Mouse (Mus musculus): ENCODE measurements around the gene Nuak1.
"Not testable (repeated sequence)": the region's sequence is repeated elsewhere in the genome, so short reads cannot be mapped to it uniquely, and the experiment has no call there.

Nuak1 gene

DNA sequence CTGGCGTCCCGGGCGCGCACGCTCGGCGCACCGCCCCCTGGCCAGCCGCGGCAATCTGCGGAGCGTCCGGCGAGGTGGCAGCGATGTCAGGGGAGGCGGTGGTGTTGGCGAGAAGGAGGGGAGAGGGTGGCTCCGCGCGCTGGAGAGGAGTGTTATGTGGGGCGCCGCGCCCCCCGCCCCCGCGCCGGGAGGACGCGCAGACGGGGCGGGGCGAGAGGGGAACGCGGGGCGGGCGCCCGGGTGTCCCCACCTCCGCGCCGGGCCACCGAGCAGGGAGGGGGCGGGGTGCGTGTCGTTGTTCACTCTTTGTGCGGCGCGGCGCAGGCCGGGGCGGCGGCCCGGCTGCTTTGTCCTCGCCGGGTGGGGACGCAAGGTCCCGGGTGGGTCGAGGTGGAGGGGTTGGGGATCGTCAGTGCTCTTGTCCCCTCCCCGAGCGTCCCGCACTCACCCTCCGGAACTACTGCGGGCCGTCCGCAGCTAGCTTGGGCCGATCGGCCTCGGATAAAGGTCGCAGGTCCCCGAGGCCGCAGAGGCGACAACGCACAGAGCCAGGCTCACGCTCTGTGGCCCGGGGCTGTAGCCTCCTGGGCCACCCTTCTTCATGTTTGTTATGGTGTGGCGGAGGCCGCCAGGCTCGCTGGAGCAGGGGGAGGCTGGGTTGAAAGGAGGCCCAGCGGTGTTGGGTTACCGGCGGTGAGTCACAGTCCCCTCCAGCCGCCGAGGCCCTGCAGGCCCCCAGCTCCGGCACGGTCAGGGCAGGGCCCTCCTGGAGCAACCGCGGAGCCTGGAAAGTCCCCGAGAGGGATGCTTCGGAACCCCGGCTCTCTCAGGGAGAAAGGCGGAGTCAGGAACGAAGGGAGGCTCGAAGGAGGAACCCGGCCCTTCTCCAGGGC is at the start of gene Nuak1:
Gene Nuak1 (minus strand): TSS at position 57 of the 893 bp plus-strand sequence.
- peak; percentile 92 for DNase-seq

DNA sequence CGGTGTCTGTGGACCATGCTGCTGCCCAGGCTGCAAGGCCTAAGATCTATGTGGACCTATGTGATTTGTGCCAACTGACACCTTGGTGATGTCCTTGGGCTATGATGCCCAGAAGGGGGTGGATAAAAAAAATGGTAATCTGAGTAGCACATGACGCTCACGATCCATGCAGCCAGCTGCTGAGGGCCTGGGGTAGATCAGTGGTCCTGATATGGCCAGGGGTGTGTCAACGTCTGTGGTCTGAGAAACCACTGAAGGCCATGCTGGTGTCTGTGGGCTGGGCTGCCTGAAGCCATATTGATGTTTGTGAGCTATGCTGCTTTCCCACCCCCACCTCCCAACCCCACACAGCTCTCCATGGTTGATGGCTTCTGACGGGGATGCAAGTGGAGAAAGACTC is 49.7 kb upstream of the Nuak1 start:
- no peak for DNase-seq

GRCm38 (mm10) chr10:84488315-84488714 is 47.9 kb upstream of the Nuak1 start:
- DNase-seq = peak; percentile 50

DNA sequence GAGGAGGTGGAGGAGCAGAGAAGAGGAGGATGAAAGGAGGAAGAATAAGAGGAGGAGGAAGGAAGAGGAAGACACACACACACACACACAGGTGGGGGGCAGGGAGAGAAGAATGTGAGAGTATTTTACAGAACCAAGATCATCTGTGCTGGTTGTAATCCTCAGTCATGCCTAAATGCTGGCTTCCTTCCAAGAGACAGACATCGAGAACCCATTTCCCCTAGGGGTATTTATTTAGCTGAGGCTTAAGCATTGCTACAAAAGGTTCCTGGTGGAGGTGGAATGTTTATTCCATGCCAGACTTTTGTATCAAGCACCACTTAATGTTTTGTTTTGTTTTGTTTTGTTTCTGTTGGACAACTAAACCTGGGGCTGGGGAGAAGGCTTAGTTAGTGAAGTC is 44.3 kb upstream of the Nuak1 start:
- DNase-seq = no peak

GRCm38 (mm10) chr10:84483553-84483952 is 43.2 kb upstream of the Nuak1 start:
- no peak for DNase-seq

GRCm38 (mm10) chr10:84483069-84483468 is 42.7 kb upstream of the Nuak1 start:
- no peak for DNase-seq

- not testable (repeated sequence) for DNase-seq
Measured at GRCm38 (mm10) chr10:84482418-84482817, 42.0 kb upstream of the Nuak1 start.

- DNase-seq = no peak
Measured at GRCm38 (mm10) chr10:84481327-84481671, 40.9 kb upstream of the Nuak1 start.

GRCm38 (mm10) chr10:84480667-84481326 is 40.4 kb upstream of the Nuak1 start:
- DNase-seq = no peak

DNA sequence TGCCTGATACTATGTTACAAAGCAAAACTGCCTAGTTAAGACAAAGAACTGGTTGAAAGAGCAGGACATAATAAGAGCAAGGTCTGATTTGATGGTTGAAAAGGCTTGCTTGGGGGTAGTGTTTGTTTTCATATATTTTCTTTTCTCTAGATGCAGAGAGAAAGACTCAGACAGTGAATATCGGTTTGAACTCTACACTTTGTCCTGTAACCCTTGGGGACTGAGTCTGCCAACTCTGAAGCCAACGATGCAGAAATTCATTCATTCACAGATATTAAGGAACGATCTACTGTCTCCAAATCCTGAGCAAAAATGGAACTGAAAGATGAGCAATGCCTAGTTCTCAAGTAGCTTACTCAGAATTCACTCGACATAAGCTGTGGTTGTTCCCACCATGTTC is 39.7 kb upstream of the Nuak1 start:
- DNase-seq = no peak

DNA sequence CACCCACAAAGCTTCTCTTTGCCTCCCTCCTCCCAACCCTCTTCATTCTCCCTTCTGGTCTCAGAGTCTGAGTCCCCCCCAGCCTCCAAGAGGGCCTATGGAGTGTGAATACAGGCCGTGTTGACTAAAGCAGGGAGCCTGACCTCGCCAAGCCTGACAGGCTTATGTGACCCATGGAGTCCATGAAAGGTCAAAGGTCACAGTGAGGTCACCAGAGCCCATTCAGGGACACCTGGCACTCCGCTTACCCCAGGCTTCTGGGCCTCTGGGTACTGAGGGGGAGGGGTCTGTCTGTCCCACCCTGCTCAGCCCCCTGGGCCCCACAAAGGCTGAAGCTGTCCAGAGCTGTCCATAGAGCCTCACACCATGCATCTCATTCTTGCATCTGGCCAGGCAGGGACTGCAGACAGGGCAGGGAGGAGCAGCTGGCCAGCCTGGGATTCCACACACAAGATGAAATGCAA is 37.2 kb upstream of the Nuak1 start:
- no peak for DNase-seq

DNA sequence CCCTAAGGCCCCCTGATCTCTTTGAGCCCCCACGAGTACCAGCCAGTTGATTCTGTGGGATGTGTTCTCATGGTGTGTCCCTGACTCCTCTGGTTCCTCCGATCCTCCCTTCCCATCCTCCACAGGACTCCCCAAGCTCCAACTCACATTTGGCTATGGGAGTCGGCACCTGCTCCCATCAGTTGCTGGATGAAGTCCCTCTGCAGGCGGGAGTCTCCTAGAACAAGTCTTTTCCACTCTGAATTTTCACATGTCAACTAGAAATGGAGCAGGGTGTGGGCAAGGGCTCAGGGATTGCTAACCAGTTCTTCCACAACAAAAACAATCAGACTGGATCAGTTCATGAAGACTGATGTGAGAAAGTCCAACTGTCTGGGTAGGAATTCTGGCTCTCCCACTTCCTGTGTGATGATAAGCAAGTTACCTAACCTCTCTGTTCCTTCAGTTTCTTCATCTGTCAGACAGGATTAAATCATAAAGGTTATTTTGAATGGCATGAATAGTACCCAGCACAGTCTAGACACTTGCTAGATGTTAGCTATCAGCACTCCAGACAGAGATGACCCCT is 36.7 kb upstream of the Nuak1 start:
- no peak for DNase-seq

DNA sequence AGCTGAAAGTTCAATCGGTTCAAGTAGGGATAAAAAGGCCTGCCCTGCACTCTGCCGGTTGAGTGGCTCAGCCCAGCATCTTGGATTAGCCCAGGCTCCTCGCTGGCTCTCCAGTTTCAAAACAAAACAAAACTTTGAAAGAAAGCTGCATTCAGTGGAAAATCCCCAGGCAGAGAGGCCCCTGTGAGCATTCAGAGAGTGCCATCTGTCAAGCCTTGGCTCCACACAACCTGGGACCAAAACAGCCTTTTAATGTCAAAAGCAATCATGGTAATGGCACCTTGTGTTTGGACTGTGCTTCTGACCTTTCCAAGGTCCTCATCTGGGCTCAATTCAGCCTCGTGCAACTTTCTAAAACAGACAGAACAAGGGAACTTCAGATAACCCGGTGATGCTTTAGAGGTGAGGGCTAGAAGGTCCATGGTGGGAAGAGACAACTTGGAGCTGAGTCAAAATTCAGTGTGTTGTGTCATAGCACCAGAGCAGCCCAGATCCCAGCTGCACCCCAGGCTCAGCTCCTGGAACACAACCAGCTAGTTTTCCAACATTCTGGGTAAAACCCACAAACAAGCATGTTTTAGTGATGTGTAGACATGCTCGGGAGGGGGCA is 27.3 kb upstream of the Nuak1 start:
- no peak for DNase-seq

DNA sequence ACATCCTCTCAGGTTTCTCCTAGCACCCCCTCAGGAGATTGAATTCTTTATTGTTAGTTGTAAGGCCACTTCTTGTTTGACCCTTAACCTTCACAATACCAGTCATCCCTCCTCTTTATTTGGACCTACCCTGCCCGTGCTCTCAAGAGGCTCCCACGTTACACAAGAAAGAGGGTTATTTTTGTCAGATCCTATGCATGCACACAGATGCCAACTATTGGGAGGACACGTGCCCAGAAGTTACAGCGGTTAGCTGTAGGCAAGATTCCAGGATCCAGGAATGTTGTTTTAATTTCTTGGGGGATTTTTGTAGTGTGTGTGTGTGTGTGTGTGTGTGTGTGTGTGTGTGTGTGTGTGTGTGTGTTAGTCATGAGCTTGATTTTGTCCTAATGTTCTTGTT is 25.1 kb upstream of the Nuak1 start:
- no peak for DNase-seq

DNA sequence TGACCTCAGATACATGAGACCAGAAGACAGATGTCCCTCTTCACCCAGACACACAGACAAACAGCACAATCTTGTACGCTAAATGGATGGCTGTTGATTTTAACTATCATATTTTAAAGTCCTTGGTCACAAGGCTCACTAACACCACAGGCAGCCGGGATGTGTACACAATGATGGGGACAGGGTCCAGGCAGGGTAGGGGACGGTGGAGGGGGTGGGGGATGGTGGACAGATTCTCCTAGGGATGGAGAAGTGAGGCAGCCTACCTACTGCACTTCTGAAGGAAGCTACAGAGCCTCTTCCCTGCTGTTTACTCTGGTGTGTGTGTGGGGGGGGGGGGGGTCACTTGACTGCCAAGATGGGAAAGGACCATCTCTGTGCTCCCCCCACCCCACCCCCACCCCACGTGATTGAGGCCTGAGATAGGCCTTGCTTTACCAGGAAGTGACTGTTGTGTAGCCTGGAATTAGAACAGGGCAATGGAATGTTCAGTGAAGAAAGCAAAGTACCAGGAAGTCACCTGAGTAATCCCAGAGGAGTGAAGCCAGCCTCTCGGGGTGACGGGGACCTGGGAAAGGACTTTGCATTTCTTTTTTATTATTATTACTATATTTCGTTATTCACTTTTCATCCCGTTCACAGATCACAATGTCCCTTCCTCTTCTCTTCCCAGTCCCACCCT is 20.2 kb upstream of the Nuak1 start:
- no peak for DNase-seq

DNA sequence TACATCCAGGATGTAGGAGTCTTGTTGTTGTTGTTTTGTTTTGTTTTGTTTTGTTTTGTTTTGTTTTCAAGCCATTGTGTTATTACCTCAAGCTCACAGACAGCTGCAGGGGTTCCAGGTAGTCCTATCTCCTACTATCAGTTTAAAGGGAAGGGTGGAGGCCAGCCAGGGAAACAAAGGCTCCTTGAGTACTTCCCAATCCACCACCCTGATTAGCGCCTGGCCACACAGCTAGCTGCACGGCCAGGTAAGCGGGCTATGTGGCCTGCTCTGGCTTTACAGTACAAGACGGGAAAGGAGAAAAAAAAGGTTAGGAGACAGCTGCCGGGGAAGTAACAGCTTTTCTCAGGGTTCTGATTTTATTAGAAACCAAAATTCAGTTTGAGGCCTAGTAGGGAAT is 17.7 kb upstream of the Nuak1 start:
- DNase-seq = no peak

GRCm38 (mm10) chr10:84457539-84457938 is 17.1 kb upstream of the Nuak1 start:
- DNase-seq = no peak

DNA sequence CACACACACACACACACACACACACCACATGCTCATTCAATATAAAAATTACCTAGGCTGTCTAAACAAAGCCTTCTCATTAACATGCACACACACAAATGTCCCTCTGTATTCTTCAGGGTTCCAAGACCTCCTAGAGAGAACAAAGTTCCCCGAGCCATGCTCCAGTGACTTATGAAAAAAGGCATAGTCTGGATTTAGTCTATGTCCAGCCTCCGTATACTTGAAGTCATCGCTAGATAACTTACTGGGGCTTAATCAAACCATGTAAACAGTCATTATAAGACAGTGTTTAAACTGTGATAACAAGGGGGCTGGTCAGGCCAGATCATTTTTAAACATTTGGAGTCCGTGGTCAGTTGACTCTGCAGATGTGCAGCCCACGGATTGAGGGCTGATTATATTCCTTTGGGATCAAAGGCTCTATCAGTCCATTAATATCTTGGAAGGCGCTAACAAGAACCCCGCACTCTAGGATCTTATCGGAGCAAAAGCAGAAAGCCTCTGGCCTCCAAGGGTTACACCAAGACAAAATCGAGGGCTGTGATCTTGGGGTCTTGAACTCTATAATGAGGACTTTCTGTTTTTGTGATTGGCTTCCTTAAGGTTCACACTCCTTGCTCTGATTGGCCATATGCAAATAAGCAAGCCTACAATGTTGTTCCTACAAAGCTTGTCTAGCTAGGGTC is 16.4 kb upstream of the Nuak1 start:
- DNase-seq = no peak

GRCm38 (mm10) chr10:84451883-84452282 is 11.5 kb upstream of the Nuak1 start:
- no peak for DNase-seq

DNA sequence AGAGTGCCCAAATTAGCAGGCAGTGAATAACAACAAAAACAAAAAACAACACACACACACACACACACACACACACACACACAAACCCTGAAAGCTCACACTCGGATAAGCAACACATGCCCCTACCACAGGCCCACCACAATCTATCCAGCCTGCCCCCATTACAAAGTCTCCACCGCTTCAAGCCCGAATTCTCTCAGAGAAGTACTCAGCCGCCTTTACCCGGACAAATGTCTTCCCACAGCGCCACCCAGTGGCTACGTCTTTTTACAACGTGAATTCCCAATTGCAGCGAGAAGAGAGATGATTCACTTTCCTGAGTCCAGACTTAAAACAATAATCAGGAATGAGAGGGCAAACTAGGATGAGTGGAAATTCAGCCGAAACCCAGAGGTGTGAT is 10.3 kb upstream of the Nuak1 start:
- peak; percentile 90 for DNase-seq

- DNase-seq = no peak
Measured at GRCm38 (mm10) chr10:84449733-84450132, 9.3 kb upstream of the Nuak1 start.

GRCm38 (mm10) chr10:84447411-84447821 is 7.0 kb upstream of the Nuak1 start:
- no peak for DNase-seq
